Mouse (Mus musculus) urinary bladder, postnatal 36 days (tissue): ENCODE data around the gene Rfng.
A peak's percentile ranks its signal among the peaks of the same experiment; 100 is the strongest.
"Not testable (repeated sequence)": the region's sequence is repeated elsewhere in the genome, so short reads cannot be mapped to it uniquely, and the experiment has no call there.

Source experiments
- DNase-seq, 2 experiments: peaks; one replicate each; pipeline ENCODE4 v3.0.0; 2022; ENCODE audit warnings: low spot score in 2 of 2, mixed read lengths in 1 of 2

Rfng gene

DNA sequence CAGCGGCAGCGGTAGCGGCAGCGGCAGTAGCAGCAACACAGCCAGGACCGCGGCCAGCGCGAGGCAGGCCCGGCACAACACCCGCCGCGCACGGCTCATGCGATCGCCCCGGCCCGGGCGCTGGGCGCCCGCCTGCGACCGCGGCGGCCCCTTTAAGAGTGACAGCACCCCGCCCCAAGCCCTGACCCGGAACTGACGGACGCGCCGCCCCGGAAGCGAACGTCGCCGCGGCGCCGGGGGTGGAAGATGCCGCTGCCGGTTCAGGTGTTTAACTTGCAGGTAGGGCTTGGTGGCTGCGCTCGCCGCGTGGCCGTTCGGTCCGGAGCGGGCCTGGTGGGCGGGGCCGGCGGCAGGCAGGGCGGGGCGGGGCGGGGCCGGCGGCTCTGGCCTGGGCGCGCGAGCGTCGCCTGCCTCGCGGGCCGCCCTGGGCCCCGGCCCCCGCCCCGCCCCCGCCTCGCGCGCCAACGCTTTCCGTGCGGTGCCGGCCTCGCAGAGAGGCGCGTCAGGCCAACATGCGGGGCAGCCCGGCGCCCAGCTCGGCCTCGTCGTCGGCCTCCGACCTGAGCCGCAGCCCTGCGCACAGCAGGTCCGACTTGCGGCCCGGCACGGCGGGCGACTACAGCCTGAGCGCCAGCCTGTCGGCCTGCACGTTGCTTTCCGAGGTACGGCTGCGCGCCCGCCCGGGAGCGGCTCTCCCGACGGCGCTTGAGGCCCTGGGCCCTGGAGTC is at the start of gene Rfng, which contains the start of gene Gps1:
TSS of gene Rfng (minus strand) at position 144 of the 728 bp plus-strand sequence.
TSS of gene Gps1 (plus strand) at position 209 of the 728 bp plus-strand sequence.
- peak; percentile 79 to 85 for DNase-seq

DNA sequence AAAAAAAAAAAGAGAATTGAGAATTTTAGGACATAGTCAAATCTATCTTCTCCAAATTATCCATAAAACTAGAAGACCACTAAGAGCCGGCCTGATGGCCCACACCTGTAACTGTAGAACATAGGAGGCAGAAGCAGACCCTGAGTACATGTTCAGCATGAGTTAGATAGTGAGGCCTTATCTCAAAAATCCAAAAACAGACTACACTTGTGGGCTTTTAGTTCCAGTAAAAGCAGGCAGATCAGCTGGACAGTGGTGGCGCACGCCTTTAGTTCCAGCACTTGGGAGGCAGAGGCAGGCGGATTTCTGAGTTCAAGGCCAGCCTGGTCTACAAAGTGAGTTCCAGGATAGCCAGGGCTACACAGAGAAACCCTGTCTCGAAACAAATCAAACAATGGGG is 49.0 kb upstream of the Rfng start:
- not testable (repeated sequence) for DNase-seq

DNA sequence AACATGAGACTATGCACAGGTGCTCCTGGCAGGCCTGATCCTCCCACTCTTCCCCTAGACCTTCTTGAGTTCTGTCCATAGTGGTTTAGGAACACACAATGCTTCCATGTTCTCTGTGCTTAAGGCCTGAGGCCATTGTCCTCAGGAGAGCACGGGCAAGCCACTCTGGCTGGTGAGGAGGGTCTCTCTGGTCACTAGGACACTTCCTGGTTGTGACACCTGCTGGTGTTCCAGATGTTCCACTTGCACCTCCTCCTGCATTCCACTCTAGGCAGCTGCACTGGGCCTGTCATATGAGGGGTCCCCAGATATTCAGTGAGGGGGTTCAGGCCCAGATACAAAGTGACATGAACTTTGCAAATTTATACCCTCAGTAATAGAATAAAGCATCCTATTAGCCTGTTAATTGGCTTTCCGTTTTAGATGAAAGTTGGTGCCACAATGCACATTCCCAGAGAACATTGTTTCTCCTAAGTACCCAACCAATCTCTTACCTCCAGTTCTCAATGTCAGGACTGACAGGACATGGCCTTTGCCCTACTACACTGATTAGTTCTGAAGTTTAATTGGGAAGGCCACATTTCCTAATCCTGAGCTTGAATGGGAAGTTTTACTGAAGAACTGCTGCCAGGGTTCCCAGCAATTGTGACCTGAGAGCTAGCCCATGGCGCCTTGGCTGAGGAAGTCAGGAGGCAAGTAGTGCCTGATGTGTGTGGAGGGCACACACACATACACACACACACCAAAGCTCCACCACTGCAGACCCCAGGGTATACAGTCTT is 47.8 kb upstream of the Rfng start:
- no peak for DNase-seq

DNA sequence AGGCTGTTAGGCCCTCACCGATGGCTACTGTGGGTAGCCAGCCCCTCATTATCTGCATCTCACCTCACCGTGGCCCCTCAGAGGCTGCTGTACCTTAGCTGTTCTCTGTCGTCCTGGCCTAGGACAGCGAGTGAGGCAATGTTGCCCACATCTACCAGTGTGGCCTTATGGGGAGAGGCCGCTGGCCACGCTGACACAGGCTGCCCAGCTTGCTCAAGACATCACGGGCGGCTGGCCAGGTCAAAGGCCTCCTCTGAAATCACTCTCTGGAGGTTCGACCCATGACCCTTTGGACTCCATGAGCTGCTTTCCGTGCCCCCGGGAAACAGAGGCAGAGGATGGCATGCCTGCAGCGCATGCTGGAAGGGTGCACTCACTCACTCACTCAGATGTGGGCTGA is 46.7 kb upstream of the Rfng start:
- DNase-seq: peak in 1 of 2 experiments; percentile 70

DNA sequence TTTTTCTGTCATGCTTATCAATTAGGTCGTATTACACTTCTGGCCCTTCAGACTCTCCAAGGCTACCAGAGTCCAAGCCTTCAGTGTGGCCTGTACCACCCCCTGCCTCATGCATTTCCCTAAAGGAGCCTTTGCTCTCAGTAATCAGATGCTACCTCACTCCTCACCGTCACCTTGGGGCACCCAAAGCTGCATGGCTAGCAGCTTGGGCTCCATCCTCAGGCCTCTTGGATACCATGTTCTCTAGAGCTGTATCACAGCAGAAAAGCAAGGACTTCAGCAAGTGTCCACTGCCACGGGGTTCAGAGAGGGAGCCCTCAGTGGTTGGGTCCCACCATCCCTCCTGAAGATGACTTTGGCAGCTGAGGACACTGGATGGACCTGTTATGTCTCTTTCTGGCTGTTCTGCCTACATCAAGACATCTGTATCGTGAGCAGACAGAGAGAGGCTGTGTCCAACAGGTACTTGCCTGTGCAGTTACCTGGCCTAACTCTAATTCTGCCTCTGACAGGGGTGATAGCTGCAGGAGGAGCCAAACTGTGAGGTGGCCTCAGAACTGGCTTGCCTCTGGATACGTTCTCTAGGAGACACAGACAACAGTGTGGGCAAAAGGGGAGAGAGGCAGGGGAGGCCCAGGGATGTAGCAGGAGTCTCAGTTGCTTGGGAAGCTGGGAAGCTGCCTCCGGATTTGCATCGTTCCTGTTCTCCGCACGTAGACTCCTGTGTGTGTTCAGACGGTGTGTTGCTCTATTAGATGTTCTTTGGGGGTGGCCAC is 45.9 kb upstream of the Rfng start:
- no peak for DNase-seq

DNA sequence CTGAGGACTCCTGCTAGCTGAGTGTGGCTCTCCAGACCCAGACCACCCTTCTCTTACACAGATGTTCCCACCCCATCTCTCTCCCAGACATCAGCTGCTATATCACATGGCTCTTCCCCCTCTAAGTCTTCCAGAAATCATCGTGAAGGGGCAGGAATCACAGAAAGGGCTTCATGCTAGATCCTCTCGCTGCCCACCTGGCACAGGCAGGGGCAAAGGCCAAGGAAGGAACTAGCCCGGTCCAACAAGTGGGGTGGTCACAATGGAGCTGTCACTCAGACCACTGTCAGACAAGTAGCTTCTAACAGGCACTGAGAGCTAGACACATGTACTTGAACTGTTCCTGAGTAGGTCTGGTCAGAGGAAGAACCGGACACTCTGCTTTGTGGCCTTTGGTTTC is 44.4 kb upstream of the Rfng start:
- no peak for DNase-seq

DNA sequence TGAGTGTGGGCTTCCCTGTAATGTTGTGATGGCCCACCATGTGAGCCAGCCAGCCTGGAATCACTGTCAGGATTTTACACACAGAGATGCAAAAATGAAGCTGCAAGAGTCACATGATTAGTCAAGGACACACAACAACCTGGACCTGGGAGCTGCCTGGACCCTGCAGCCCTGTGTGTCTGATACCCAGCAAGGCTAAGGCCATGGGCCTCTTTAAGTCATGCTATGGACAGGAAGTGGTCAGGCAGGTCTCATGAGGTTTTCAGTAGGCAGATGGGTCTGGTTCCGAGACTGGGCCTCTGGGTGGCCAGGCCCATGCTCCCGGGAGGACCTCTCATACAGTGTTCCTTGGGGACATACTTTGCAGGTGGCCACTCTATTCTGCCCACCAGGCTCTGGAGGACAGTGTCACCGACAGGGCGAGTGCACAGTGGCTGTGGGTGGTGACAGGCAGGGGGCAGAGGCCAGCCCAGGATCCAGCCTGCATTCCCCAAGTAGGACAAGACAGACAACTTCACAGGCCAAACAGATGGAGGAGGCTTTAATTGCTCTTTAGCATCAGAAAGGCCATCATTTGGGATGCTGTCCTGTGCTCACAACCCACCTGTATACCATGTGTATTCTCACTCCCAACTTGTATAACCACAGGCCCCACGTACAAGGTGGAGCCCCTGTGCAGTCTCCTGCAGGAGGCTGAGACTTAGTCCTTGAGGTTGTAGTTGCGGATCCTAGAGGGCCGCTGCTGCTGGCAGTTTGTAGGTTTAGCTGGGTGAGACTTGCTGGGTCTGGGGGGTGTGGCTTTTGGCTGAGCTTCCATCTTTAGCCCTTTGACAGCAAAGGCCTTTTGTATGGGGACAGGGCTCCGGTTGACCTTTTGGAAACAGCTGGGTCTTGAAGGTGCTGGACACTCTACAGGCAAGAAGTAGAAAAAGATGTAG is 42.3 kb upstream of the Rfng start:
- DNase-seq: no peak

DNA sequence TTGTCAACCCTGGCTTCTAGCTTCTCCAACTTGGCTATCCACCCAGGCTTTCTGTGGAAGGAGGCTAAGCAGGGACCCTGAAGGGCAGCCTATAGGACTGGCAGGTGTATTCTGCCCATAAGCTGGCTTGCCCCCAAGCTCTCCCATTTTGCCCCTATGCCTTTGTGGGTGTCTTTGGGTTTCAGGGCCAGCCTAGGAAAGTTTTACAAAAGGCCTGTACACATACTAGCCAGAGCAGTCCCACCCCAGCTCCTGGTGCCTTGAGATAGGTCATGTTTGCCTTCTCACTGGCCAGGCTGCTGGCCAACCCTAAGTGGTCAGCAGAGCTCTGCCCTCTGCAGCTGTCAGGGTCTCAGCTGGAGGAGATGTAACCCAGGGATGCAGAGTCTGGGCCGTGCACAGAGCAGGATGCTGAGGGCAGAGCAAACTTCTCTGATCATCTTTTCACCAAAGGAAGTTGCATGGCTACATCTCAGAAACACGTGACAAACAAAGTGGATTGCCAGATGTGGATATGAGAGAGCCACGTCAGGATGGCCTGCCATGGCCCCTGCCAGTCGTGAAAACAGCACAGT is 41.4 kb upstream of the Rfng start:
- no peak for DNase-seq

DNA sequence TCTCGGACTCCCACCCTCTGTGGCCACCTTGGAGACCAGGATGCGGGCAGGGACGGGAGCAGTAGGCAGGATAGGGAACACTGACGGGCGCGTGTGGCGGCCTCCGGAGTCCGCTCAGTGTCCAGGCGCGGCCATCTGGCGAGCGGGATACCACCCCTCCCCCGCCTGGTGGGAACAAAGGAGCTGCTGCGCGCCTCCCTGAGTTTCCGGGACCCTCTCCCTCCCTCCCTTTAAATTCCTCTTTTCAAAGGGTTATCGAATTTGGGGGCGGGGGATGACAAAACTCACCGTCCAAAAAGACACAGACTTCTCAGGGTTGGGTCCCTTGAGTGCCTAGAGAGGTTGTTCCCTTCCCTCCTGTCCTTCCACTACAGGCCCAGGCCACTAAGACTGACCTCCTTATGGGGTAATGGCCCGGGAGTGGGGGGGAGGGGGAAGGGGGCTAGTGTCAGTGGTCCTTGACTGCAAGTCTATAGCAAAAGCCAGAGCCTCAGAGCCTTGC is 40.8 kb upstream of the Rfng start:
- no peak for DNase-seq

DNA sequence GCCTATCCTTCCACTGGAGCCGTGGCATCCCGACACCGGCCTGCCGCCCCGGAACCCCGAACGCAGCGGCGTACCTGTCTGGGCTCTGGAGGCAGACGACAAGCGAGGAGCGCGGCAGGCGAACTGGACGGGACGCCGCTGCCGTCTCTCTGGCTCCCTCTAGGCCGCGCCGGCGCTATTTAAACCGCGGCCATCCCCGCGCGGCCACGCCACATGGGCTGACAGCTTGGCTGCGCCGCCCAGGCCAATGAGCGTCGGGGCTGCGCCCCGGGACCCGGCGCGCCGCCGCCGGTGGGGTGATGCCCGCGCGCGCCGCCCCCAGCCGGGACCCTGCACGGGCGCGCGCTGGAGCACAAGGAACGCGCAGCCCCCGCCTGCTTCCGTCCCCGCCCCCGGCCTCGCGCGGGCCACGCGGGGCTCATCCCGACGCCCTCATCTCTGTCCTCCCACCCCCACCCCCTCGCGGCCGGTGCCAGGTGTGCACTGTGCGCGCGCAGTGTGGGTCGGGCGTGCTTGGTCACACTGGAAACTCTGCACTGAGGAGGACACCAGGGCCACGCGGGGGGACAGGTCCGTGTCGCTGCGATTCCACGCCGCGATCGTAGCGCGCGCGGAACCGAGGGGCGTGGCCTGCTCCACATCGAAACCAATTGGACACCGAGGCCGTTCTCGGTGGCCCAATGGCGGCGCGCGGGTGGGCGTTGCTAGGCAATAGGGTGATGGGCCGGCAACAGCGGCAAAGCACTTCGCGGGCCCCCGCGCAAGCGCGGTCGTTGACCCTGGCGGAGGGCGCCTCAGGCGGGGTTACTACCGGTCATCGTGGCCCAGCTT is 40.2 kb upstream of the Rfng start, which contains the start of gene Fasn:
TSS of gene Fasn (minus strand) at position 592 of the 831 bp plus-strand sequence.
- peak; percentile 91 to 94 for DNase-seq

DNA sequence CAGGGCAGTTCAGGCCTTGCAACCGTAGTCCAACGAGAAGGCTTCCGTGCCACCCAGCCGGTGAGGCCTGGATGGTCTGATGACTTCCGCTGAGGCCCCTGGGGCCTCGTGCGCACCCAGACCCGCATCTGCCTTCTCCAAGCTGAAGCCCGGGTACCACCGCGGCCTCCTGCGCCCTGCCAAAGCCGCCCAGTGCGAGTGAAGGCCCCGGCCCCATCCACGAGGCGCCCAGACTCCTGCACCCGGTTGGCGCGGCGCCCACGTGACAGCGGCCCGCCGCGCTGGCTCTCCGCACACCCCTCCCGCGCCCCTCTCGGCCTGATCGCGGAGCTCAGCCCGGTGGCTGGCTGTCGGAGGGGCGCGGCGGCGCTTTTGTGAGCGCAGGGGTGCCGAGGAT is 39.5 kb upstream of the Rfng start:
- peak; percentile 43 to 46 for DNase-seq

DNA sequence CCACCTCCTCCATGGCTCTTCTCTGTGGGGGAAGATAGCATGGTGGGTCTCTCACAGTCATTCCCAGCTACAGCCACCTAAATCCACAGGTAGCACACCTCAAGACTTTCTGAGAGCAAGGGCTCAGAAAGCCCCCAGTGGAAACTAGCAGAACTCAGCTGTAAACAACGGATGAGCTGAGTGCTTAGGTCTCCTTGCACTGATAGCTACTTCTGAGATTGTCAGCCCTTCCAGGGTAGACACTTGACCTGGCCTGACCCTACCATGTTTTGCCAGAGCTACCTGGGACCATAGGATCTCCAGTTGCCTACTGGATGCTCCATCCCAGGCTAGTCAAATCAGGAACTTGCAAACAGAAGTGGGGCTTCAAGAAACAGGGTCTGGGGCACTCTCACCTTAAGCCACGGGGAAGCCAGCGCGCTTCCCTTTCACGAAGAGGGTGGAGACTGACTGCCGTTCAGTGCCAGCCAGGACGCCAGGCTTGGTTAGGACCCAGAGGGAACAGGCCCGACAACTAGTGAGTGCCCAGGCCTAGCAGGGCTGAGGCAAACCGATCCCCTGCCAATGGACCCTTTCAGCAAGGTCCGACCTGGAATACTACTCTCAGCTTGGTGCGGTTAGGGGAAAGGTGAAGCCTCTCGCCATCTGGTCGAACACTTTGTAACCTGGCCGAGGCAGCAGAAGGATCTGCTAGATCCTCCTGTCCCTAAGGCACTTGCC is 39.0 kb upstream of the Rfng start:
- no peak for DNase-seq

DNA sequence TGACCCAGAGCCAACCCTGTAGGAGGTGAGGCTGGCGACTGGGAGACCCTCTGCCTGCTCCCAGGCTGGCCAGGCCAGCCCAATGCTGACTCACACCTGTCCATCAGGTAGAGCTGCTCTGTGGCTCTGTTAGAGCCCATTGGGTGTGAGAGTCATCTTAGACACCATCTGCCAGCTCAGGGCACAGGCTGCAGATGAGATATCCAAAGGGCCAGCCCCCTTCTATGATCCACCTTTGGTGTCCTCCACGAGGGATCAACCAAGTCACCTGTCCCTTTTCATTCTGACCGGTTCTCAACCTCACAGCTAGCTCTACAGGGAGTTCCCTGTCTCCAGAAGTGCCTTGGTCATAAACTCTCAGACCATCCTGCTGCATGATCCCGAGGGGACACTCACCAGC is 38.3 kb upstream of the Rfng start:
- no peak for DNase-seq

DNA sequence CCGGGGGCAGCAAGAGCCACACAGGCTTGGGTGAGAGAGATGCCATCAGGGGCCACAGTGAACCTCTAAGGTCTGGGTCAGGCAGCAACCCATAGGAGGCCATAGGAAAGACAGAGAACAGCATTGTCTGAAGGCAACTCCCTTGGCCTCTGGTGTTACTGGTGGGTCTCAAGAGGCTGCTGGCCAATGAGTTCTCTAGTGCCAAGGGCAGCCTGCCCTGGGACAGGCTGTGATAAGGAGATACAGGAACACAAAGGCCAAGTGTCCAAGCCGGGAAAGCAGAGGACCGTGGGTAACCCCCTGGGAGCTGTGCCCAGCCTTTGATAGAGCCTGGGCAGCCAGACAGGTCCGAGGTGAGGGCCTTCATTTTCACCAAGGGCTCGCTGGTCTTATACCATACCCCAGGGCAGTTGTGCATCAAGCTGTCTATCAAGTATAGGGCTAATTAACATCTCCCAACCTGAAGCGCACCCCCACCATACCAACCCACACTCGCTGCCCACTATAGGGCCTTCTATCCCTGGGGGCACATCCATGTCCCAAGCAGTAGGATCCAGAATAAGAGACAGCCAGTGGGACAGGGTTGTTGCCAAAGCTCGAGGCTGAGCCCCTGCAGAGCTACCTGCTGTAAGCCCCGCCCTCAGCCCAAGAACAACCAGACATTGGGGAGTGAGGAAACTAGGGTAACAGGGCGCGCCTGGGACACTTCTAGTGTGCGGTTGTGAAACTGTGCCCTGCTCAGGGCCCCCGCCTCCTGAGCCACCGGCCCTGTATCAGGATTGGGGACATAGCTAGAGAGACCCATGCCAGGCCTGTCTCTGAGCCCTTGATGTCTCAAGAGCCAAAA is 37.3 kb upstream of the Rfng start:
- no peak for DNase-seq

DNA sequence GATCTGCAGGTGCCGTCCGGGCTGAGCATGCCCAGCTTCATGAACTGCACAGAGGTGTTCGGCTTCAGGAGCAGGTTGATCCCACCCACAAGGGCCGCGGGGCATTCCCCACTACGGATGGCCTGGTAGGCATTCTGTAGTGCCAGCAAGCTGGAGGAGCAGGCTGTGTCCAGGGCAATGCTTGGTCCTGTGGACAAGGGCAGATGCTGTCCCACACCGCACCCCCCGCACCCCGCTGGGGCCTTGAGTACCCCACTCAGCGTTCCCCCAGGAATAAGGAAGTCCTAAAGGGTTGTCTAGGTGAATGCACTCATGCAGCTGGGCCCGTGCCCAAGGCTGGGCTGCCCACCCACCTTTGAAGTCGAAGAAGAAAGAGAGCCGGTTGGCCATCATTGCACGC is 36.5 kb upstream of the Rfng start:
- no peak for DNase-seq

DNA sequence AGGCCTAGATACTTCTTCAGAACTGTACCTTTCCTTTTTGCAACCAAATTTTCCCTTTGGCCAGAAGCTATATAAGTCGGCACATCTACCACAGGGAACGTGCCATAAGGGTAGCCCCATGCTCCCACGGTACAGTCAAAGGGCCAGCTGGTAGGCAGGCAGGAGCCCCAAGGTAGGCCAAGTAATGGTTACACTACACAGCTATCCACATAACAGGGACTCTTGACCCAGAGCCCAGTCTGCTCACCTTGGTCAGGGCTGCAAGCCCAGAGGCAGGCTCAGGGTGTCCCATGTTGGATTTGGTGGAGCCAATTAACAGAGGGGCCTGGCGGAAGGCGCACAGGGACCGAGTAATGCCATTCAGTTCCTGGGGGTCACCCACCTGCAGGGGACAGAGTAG is 35.5 kb upstream of the Rfng start:
- DNase-seq: no peak

DNA sequence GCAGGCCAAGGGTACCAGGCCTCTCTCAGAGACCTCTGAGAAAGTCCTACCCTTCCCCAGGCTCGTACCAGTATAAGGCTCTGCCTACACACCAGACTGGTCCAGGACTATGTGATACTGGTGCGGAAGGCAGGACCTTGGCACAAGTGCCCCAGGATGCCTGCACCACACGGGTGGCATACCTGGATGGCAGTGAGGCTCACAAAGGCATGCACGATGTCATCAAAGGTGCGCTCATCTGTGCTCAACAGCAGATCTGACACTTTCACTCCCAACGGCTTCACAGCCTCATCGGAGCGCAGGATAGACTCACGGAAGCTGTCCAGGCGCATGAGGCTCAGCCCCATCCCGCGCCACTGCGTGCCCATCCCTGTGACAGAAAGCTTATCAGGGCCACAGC is 34.2 kb upstream of the Rfng start:
- no peak for DNase-seq

DNA sequence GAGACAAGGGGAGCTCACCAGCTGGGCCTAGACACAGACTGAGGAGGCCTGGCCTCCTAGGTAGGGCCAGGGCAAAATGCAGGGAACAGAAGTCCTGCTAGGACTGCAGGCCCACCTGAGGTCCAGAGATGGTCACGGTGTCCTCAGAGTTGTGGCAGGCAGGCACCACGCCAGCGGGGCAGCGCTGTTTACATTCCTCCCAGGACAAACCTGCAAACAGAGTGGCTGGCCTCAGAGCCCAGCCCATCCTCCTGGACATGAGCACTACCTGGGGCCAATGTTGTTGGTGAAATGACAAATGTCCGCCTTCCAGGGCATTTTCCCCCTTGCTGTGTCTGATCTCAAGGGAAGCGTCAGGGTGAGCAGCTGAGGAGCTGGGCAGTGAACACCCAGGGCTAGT is 33.4 kb upstream of the Rfng start:
- no peak for DNase-seq
